Mouse (Mus musculus) kidney, postnatal 0 days (tissue): ENCODE measurements at regions not wholly inside any gene's neighbourhood (a gene's known extent, or its start where the extent isn't known, plus 50 kb on each side); places are given as distances from the start of the nearest gene placed in this dataset.
"Not testable (repeated sequence)": the region's sequence is repeated elsewhere in the genome, so short reads cannot be mapped to it uniquely, and the experiment has no call there.

Experiments used
- ATAC-seq: fragments of 200-750 bp; cut with Nextera tagmentation; replicated peaks from 2 replicates; pipeline ENCODE4 v1.8.0; 2017; ENCODE audit warnings: low read depth, moderate number of reproducible peaks, moderate TSS enrichment, moderate library complexity; ENCODE audit not compliant: low FRiP score
- DNase-seq: peaks from one replicate; pipeline ENCODE4 v3.0.0-alpha.2; 2016; ENCODE audit warnings: low spot score
- H3K27ac ChIP-seq: fragments of 300-500 bp; sonication (generic); 2 replicates; pipeline ENCODE4 v1.5.1; 2014; ENCODE audit warnings: mild to moderate bottlenecking
- H3K27me3 ChIP-seq: fragments of 300-500 bp; sonication (generic); 2 replicates; pipeline ENCODE4 v1.6.1; 2014; ENCODE audit warnings: low read length, mixed read lengths; ENCODE audit not compliant: insufficient read depth
- H3K36me3 ChIP-seq: fragments of 300-500 bp; sonication (generic); 2 replicates; pipeline ENCODE4 v1.6.1; 2014; ENCODE audit warnings: low read length, mixed read lengths; ENCODE audit not compliant: insufficient read depth
- H3K4me1 ChIP-seq: fragments of 300-500 bp; sonication (generic); replicated peaks from 2 replicates; pipeline ENCODE4 v1.6.1; 2014; ENCODE audit warnings: antibody characterized with exemption, low read length, mixed read lengths; ENCODE audit not compliant: insufficient read depth
- H3K4me2 ChIP-seq: fragments of 300-500 bp; sonication (generic); 2 replicates; pipeline ENCODE4 v1.6.1; 2014; ENCODE audit warnings: mild to moderate bottlenecking, low read length, moderate library complexity, mixed read lengths
- H3K4me3 ChIP-seq: fragments of 300-500 bp; sonication (generic); replicated peaks from 2 replicates; pipeline ENCODE4 v1.5.1; 2014; ENCODE audit warnings: low read depth, low read length
- H3K9ac ChIP-seq: fragments of 300-500 bp; sonication (generic); 2 replicates; pipeline ENCODE4 v1.6.1; 2014; ENCODE audit warnings: low read depth, low read length
- H3K9me3 ChIP-seq: fragments of 300-500 bp; sonication (generic); replicated peaks from 2 replicates; pipeline ENCODE4 v1.6.1; 2016; ENCODE audit warnings: low read length, inconsistent platforms, mixed read lengths
- CTCF ChIP-seq: IDR thresholded peaks from 2 replicates; pipeline ENCODE4 v1.5.1; 2016; ENCODE audit warnings: antibody characterized with exemption, low read depth, mild to moderate bottlenecking, moderate library complexity
- WGBS: fragments of 180-500 bp; shearing (Covaris S2); extraction: QIAGEN DNeasy Blood & Tissue Kit; methylation state at CpG from one replicate; pipeline ENCODE4 v1.1.7; 2014; 5-methylcytosine and 5-hydroxymethylcytosine counted together

GRCm38 (mm10) chr3:153144217-153144616, 162.2 kb upstream of the St6galnac5 start:
- no peak overlapping the region for H3K4me2 ChIP-seq
- H3K9me3 ChIP-seq: no peaks in the 10 kb centered on the region
- H3K27me3 ChIP-seq: no peaks in the 10 kb centered on the region
- H3K4me1 ChIP-seq: no peaks in the 10 kb centered on the region
- H3K27ac ChIP-seq: no peak overlapping the region
- H3K36me3 ChIP-seq: no peaks in the 10 kb centered on the region
- WGBS: 39% methylated on average over 10 of the region's 10 CpGs
- H3K4me3 ChIP-seq: no peak overlapping the region
- H3K9ac ChIP-seq: no peak overlapping the region
- ATAC-seq (no peak), DNase-seq (no peak)
- no peak for TF ChIP-seq CTCF

GRCm38 (mm10) chr3:153140985-153141384, 158.9 kb upstream of the St6galnac5 start:
- no peaks in the 10 kb centered on the region for H3K9me3 ChIP-seq
- no peak overlapping the region for H3K4me2 ChIP-seq
- WGBS: 77% methylated on average over 5 of the region's 5 CpGs
- no peak overlapping the region for H3K27ac ChIP-seq
- H3K4me1 ChIP-seq: no peaks in the 10 kb centered on the region
- ATAC-seq: no peak
- no peaks in the 10 kb centered on the region for H3K36me3 ChIP-seq
- peak; percentile 8; the same call in 1 of the 2 replicates for TF ChIP-seq CTCF
- no peak overlapping the region for H3K9ac ChIP-seq
- DNase-seq: no peak
- H3K27me3 ChIP-seq: no peaks in the 10 kb centered on the region
- H3K4me3 ChIP-seq: no peak overlapping the region

- Histone ChIP-seq H3K27ac (no peak overlapping the region), H3K36me3 (no peaks in the 10 kb centered on the region), H3K4me3 (no peak overlapping the region), H3K9me3 (no peaks in the 10 kb centered on the region), H3K27me3 (no peaks in the 10 kb centered on the region), H3K4me1 (no peaks in the 10 kb centered on the region), H3K4me2 (no peak overlapping the region), H3K9ac (no peak overlapping the region)
- TF ChIP-seq CTCF: no peak
- DNase-seq: no peak
- no peak for ATAC-seq
- WGBS: 70% methylated on average over 5 of the region's 5 CpGs
These were observed 143.3 kb upstream of the St6galnac5 start for GRCm38 (mm10) chr3:153125335-153125734.

GRCm38 (mm10) chr3:153121934-153122333, 139.9 kb upstream of the St6galnac5 start:
- no peak overlapping the region for H3K27ac ChIP-seq
- 77% methylated on average over 10 of the region's 10 CpGs for WGBS
- TF ChIP-seq CTCF: no peak
- no peaks in the 10 kb centered on the region for H3K27me3 ChIP-seq
- H3K9ac ChIP-seq: no peak overlapping the region
- no peaks in the 10 kb centered on the region for H3K4me1 ChIP-seq
- H3K36me3 ChIP-seq: no peaks in the 10 kb centered on the region
- H3K9me3 ChIP-seq: no peaks in the 10 kb centered on the region
- no peak overlapping the region for H3K4me3 ChIP-seq
- ATAC-seq (no peak), DNase-seq (no peak)
- no peak overlapping the region for H3K4me2 ChIP-seq

GRCm38 (mm10) chr3:153119142-153119541, 137.1 kb upstream of the St6galnac5 start:
- Histone ChIP-seq H3K9ac (no peak overlapping the region), H3K36me3 (no peaks in the 10 kb centered on the region), H3K27me3 (no peaks in the 10 kb centered on the region), H3K4me2 (no peak overlapping the region), H3K27ac (no peak overlapping the region), H3K9me3 (no peaks in the 10 kb centered on the region), H3K4me1 (no peaks in the 10 kb centered on the region), H3K4me3 (no peak overlapping the region)
- no peak for TF ChIP-seq CTCF
- ATAC-seq (no peak), DNase-seq (no peak)
- WGBS: 86% methylated on average over 5 of the region's 5 CpGs

GRCm38 (mm10) chr3:153118643-153119042, 136.6 kb upstream of the St6galnac5 start:
- Histone ChIP-seq H3K9me3 (no peaks in the 10 kb centered on the region), H3K4me1 (no peaks in the 10 kb centered on the region), H3K9ac (no peak overlapping the region), H3K36me3 (no peaks in the 10 kb centered on the region), H3K4me3 (no peak overlapping the region), H3K27ac (no peak overlapping the region), H3K4me2 (no peak overlapping the region), H3K27me3 (no peaks in the 10 kb centered on the region)
- no peak for TF ChIP-seq CTCF
- 94% methylated on average over 1 of the region's 1 CpGs for WGBS
- ATAC-seq: no peak
- no peak for DNase-seq

- no peak for ATAC-seq
- no peaks in the 10 kb centered on the region for H3K27me3 ChIP-seq
- H3K4me1 ChIP-seq: no peaks in the 10 kb centered on the region
- no peak for DNase-seq
- no peaks in the 10 kb centered on the region for H3K36me3 ChIP-seq
- H3K9me3 ChIP-seq: no peaks in the 10 kb centered on the region
- H3K4me3 ChIP-seq: no peak overlapping the region
- no peak overlapping the region for H3K9ac ChIP-seq
- no peak for TF ChIP-seq CTCF
- H3K27ac ChIP-seq: no peak overlapping the region
- 88% methylated on average over 5 of the region's 5 CpGs for WGBS
- H3K4me2 ChIP-seq: no peak overlapping the region
These were observed 123.5 kb upstream of the St6galnac5 start for GRCm38 (mm10) chr3:153105591-153105990.

GRCm38 (mm10) chr3:153090572-153090971, 108.5 kb upstream of the St6galnac5 start:
- DNase-seq, H3K36me3 ChIP-seq, H3K9me3 ChIP-seq, H3K27ac ChIP-seq, H3K4me1 ChIP-seq, H3K27me3 ChIP-seq, ATAC-seq, H3K9ac ChIP-seq, H3K4me3 ChIP-seq, H3K4me2 ChIP-seq: not testable (repeated sequence)
- WGBS: 94% methylated on average over 4 of the region's 4 CpGs
